Mouse (Mus musculus) liver, adult 2 months (tissue): ENCODE data around the gene Zmiz2.

Experiments
- CTCF ChIP-seq: fragments of 200-500 bp; IDR thresholded peaks from 2 replicates; pipeline ENCODE4 v1.5.1; 2011; ENCODE audit warnings: low read depth, low read length, control low read depth
- POLR2A ChIP-seq: fragments of 200-500 bp; IDR thresholded peaks from 2 replicates; pipeline ENCODE4 v1.6.1; 2011; ENCODE audit warnings: low read length, control low read depth; ENCODE audit not compliant: insufficient read depth; ENCODE audit errors: extremely low read depth

DNA sequence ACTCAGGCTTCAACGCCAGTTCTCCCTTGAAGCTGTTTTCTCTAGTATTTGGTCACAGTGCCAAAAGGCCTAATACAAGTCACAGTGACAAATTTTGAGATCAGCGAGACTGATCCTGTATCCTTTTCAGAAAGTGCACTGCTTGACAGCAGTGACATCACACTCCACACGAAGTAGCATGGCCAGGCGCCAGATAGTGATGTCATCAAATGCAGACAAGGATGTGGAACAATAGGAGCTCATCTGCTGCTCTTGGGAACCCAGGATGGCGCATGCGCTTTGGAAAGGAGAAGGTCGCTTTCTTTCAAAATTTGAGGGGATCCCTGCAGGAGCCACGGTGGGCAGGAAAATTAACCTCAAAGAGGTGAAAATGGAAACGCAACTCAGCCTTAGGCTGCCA is 16.1 kb upstream of the Zmiz2 start:
- TF ChIP-seq CTCF (no peak), POLR2A (no peak)
